Mouse (Mus musculus): ENCODE results near the gene Lamb3. TPM values are rescaled to one million over a fixed set of nuclear protein-coding genes. Genes with fewer than 3 reads are reported as not detected.

The Lamb3 gene
- polyA plus RNA-seq, 1 experiment from 2014 or later = 0.63 TPM

GRCm38 (mm10) chr1:193188257-193188656, 19.2 kb upstream of the Lamb3 start:
- no peak for ATAC-seq (ENCODE audit: insufficient read depth)
- Histone ChIP-seq H3K27me3 (no peaks in the 10 kb centered on the region), H3K36me3 (replicated peaks) (no peaks in the 10 kb centered on the region), H3K4me1 (replicated peaks) (0 out of 2 replicates have a peak, but pooled peaks cover 6% of the 10 kb centered on the region), H3K4me2 (no peak overlapping the region), H3K9ac (no peak overlapping the region), H3K27ac (replicated peaks) (no peak overlapping the region), H3K4me3 (replicated peaks) (no peak overlapping the region), H3K9me3 (replicated peaks) (no peaks in the 10 kb centered on the region)
- 66% methylated on average over 6 of the region's 6 CpGs for WGBS (ENCODE audit: insufficient replicate concordance)

- no peak; the same call in 1 of the 2 replicates for ATAC-seq (ENCODE audit: insufficient read depth)
- Histone ChIP-seq H3K4me2 (no peak overlapping the region), H3K27ac (replicated peaks) (no peak overlapping the region), H3K9me3 (replicated peaks) (no peaks in the 10 kb centered on the region), H3K9ac (no peak overlapping the region), H3K4me3 (replicated peaks) (no peak overlapping the region), H3K27me3 (no peaks in the 10 kb centered on the region), H3K4me1 (replicated peaks) (0 out of 2 replicates have a peak, but pooled peaks cover 6% of the 10 kb centered on the region), H3K36me3 (replicated peaks) (no peaks in the 10 kb centered on the region)
- 50% methylated on average over 9 of the region's 9 CpGs for WGBS (ENCODE audit: insufficient replicate concordance)
These were observed 18.3 kb upstream of the Lamb3 start for GRCm38 (mm10) chr1:193189151-193189621.

- Histone ChIP-seq H3K27me3 (no peaks in the 10 kb centered on the region), H3K36me3 (replicated peaks) (0 out of 2 replicates have a peak, but pooled peaks cover 3% of the 10 kb centered on the region), H3K4me1 (replicated peaks) (0 out of 2 replicates have a peak, but pooled peaks cover 6% of the 10 kb centered on the region), H3K9me3 (replicated peaks) (no peaks in the 10 kb centered on the region), H3K27ac (replicated peaks) (no peak overlapping the region), H3K9ac (no peak overlapping the region), H3K4me2 (no peak overlapping the region), H3K4me3 (replicated peaks) (no peak overlapping the region)
- 39% methylated on average over 3 of the region's 3 CpGs for WGBS (ENCODE audit: insufficient replicate concordance)
- no peak for ATAC-seq (ENCODE audit: insufficient read depth)
These were observed 17.7 kb upstream of the Lamb3 start for GRCm38 (mm10) chr1:193189771-193190170.

DNA sequence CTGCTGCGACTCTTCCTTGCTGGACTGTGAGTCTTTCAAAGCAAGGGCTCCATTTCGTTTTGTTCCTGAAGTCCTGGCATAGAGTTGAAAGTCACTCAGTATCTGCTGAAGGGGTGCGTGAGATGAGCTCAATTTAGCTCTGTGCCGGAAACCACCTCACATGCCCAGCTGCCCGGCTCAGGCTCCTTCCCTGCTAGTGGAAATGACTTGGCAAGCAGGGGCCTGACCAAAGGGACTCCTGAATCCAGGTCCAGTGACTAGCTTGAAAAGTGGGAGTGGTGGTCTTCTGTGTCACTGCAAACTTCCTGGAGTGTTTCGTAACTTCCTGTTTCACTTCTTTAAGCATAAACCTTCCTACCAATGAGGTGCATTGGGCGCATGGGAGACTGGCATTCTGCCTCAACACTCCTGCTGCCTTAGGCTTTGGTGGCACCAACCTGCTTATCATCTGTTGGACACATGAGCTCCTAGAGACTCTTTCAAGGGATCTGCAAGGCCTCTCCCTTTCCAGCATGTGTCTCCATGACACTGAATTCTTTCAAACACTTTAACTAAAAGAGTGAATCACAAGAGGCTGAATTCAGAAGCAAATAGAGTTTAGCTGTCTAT, 15.7 kb upstream of the Lamb3 start:
- Histone ChIP-seq H3K9ac (no peak overlapping the region), H3K4me2 (no peak overlapping the region), H3K27ac (replicated peaks) (no peak overlapping the region), H3K4me3 (replicated peaks) (no peak overlapping the region), H3K9me3 (replicated peaks) (no peaks in the 10 kb centered on the region), H3K36me3 (replicated peaks) (0 out of 2 replicates have a peak, but pooled peaks cover 3% of the 10 kb centered on the region), H3K27me3 (no peaks in the 10 kb centered on the region), H3K4me1 (replicated peaks) (0 out of 2 replicates have a peak, but pooled peaks cover 6% of the 10 kb centered on the region)
- no peak for ATAC-seq (ENCODE audit: insufficient read depth)
- WGBS (ENCODE audit: insufficient replicate concordance) = 52% methylated on average over 7 of the region's 7 CpGs

DNA sequence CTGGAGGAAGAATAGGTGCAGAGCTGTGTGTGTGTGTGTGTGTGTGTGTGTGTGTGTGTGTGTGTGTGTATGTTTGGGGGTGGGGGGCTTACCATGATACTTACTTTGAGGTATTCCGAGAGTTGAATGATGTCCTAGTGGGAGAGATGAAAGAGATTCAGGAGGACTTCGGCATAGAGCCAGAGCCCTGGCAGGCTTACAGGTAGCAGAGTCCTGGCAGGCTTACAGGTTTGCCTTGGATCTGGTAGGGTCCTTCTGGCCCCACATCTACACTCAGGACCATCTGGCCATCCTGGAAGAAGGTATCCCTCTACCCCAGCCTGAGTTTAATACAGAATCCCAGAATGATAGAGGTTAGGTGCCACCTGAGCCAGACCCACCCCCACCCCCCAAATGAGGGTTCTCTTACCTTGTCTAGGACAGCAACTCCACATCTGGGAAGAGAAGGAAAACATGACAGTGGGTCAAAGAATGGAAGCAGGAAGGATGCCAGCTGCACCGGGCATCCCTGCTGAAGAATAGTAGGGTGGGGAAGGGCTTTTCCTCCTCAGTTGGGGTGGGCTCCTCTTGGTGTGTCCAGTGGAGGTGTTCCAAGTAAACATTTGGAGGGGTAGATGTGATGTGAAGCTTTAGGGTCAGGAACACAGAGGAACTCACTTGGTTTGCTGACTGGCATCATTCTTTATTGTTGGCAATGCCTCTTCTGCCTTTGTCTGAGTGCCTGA, 12.9 kb upstream of the Lamb3 start:
- Histone ChIP-seq H3K9me3 (replicated peaks) (no peaks in the 10 kb centered on the region), H3K4me3 (replicated peaks) (no peak overlapping the region), H3K9ac (no peak overlapping the region), H3K4me2 (no peak overlapping the region), H3K27me3 (no peaks in the 10 kb centered on the region), H3K36me3 (replicated peaks) (0 out of 2 replicates have a peak, but pooled peaks cover 3% of the 10 kb centered on the region), H3K4me1 (replicated peaks) (peaks cover 17% of the 10 kb centered on the region; the same call in 1 of the 2 replicates), H3K27ac (replicated peaks) (no peak overlapping the region)
- 69% methylated on average over 3 of the region's 3 CpGs for WGBS (ENCODE audit: insufficient replicate concordance)
- no peak for ATAC-seq (ENCODE audit: insufficient read depth)

- Histone ChIP-seq H3K4me3 (replicated peaks) (no peak overlapping the region), H3K27ac (replicated peaks) (no peak overlapping the region), H3K4me1 (replicated peaks) (peaks cover 17% of the 10 kb centered on the region; the same call in 1 of the 2 replicates), H3K9ac (no peak overlapping the region), H3K4me2 (no peak overlapping the region), H3K27me3 (no peaks in the 10 kb centered on the region), H3K9me3 (replicated peaks) (no peaks in the 10 kb centered on the region), H3K36me3 (replicated peaks) (0 out of 2 replicates have a peak, but pooled peaks cover 3% of the 10 kb centered on the region)
- no peak for ATAC-seq (ENCODE audit: insufficient read depth)
- WGBS (ENCODE audit: insufficient replicate concordance) = 60% methylated on average over 3 of the region's 3 CpGs
These were observed 12.2 kb upstream of the Lamb3 start for GRCm38 (mm10) chr1:193195169-193195810.

GRCm38 (mm10) chr1:193197494-193198205, 9.8 kb upstream of the Lamb3 start:
- Histone ChIP-seq H3K27ac (replicated peaks) (no peak overlapping the region), H3K4me3 (replicated peaks) (no peak overlapping the region), H3K27me3 (no peaks in the 10 kb centered on the region), H3K9me3 (replicated peaks) (no peaks in the 10 kb centered on the region), H3K36me3 (replicated peaks) (0 out of 2 replicates have a peak, but pooled peaks cover 3% of the 10 kb centered on the region), H3K4me2 (no peak overlapping the region), H3K4me1 (replicated peaks) (peaks cover 17% of the 10 kb centered on the region; the same call in 1 of the 2 replicates), H3K9ac (no peak overlapping the region)
- no peak for ATAC-seq (ENCODE audit: insufficient read depth)
- WGBS (ENCODE audit: insufficient replicate concordance) = 60% methylated on average over 18 of the region's 18 CpGs

- Histone ChIP-seq H3K4me3 (replicated peaks) (no peak overlapping the region), H3K36me3 (replicated peaks) (0 out of 2 replicates have a peak, but pooled peaks cover 3% of the 10 kb centered on the region), H3K4me1 (replicated peaks) (peaks cover 17% of the 10 kb centered on the region; the same call in 1 of the 2 replicates), H3K27ac (replicated peaks) (no peak overlapping the region), H3K4me2 (no peak overlapping the region), H3K9ac (no peak overlapping the region), H3K9me3 (replicated peaks) (no peaks in the 10 kb centered on the region), H3K27me3 (no peaks in the 10 kb centered on the region)
- ATAC-seq (ENCODE audit: insufficient read depth) = no peak
- WGBS (ENCODE audit: insufficient replicate concordance) = 51% methylated on average over 2 of the region's 2 CpGs
These were observed 9.2 kb upstream of the Lamb3 start for GRCm38 (mm10) chr1:193198312-193198711.

- WGBS (ENCODE audit: insufficient replicate concordance) = 26% methylated on average over 8 of the region's 8 CpGs
- Histone ChIP-seq H3K27ac (replicated peaks) (peak overlapping the region; percentile 78), H3K4me1 (replicated peaks) (peaks cover 17% of the 10 kb centered on the region), H3K4me2 (peak overlapping the region; percentile 26), H3K27me3 (no peaks in the 10 kb centered on the region), H3K9ac (no peak overlapping the region; the same call in 1 of the 2 replicates), H3K36me3 (replicated peaks) (no peaks in the 10 kb centered on the region), H3K4me3 (replicated peaks) (peak overlapping the region; percentile 40), H3K9me3 (replicated peaks) (no peaks in the 10 kb centered on the region)
- ATAC-seq (ENCODE audit: insufficient read depth) = no peak
These were observed 6.7 kb upstream of the Lamb3 start for GRCm38 (mm10) chr1:193200640-193201382.

GRCm38 (mm10) chr1:193201383-193201778, 6.1 kb upstream of the Lamb3 start, which contains the start of gene Traf3ip3:
Gene Traf3ip3, minus strand, starts transcription at chr1:193201703.
- Histone ChIP-seq H3K27me3 (no peaks in the 10 kb centered on the region), H3K4me2 (peak within 1 kb of the TSS; percentile 26), H3K9ac (no peak within 1 kb of the TSS; the same call in 1 of the 2 replicates), H3K27ac (replicated peaks) (peak within 1 kb of the TSS; percentile 78), H3K4me3 (replicated peaks) (peak within 1 kb of the TSS; percentile 40), H3K4me1 (replicated peaks) (peaks cover 17% of the 10 kb centered on the region), H3K9me3 (replicated peaks) (no peaks in the 10 kb centered on the region), H3K36me3 (replicated peaks) (no peaks in the 10 kb centered on the region)
- ATAC-seq (ENCODE audit: insufficient read depth) = peak; percentile 73
- WGBS (ENCODE audit: insufficient replicate concordance) = 13% methylated on average over 5 of the region's 5 CpGs
